Mouse (Mus musculus) heart, postnatal 4 days (tissue): ENCODE data around the gene Aspscr1. TPM values are rescaled to one million over a fixed set of nuclear protein-coding genes. Genes with fewer than 3 reads are reported as not detected.

Experiments used
- DNase-seq: peaks from one replicate; pipeline ENCODE4 v3.0.0; 2021
- total RNA-seq, 2 experiments: library from RNA; stranded (reverse); gene quantifications; 2 replicates each; pipeline ENCODE4 v1.2.3; 2021

Aspscr1 gene
- total RNA-seq, 2 experiments from 2014 or later = 62.7 to 64.0 TPM

- DNase-seq = no peak
Measured at GRCm38 (mm10) chr11:120684086-120684485, 11.3 kb downstream of the Aspscr1 start.

- no peak for DNase-seq
Measured at GRCm38 (mm10) chr11:120684660-120685059, 11.9 kb downstream of the Aspscr1 start.

GRCm38 (mm10) chr11:120686650-120687272, 14.0 kb downstream of the Aspscr1 start:
- DNase-seq = no peak

GRCm38 (mm10) chr11:120689365-120689764, 16.6 kb downstream of the Aspscr1 start:
- no peak for DNase-seq

- peak; percentile 50 for DNase-seq
Measured at GRCm38 (mm10) chr11:120692471-120693011, 19.8 kb downstream of the Aspscr1 start.

GRCm38 (mm10) chr11:120693461-120693860, 20.7 kb downstream of the Aspscr1 start:
- no peak for DNase-seq

GRCm38 (mm10) chr11:120695184-120695583, 22.4 kb downstream of the Aspscr1 start:
- DNase-seq = peak; percentile 30

- no peak for DNase-seq
Measured at GRCm38 (mm10) chr11:120695641-120696040, 22.9 kb downstream of the Aspscr1 start.

GRCm38 (mm10) chr11:120696568-120696967, 23.8 kb downstream of the Aspscr1 start:
- DNase-seq = no peak

- DNase-seq = peak; percentile 71
Measured at GRCm38 (mm10) chr11:120697741-120698140, 25.0 kb downstream of the Aspscr1 start.

GRCm38 (mm10) chr11:120703696-120704454, 31.1 kb downstream of the Aspscr1 start:
- DNase-seq = peak; percentile 59

- DNase-seq = no peak
Measured at GRCm38 (mm10) chr11:120704486-120705325, 31.9 kb downstream of the Aspscr1 start.

GRCm38 (mm10) chr11:120706120-120706519, 33.3 kb downstream of the Aspscr1 start:
- DNase-seq = no peak

- DNase-seq = no peak
Measured at GRCm38 (mm10) chr11:120707225-120707624, 34.5 kb downstream of the Aspscr1 start.

GRCm38 (mm10) chr11:120707969-120708368, 35.2 kb downstream of the Aspscr1 start:
- no peak for DNase-seq

GRCm38 (mm10) chr11:120709551-120709950, 36.8 kb downstream of the Aspscr1 start:
- DNase-seq = no peak

GRCm38 (mm10) chr11:120710672-120711071, 37.9 kb downstream of the Aspscr1 start:
- DNase-seq = no peak

- DNase-seq = no peak
Measured at GRCm38 (mm10) chr11:120711980-120712604, 39.3 kb downstream of the Aspscr1 start.

- DNase-seq = peak; percentile 71
Measured at GRCm38 (mm10) chr11:120712771-120713568, 40.2 kb downstream of the Aspscr1 start.

- DNase-seq = peak; percentile 97
Measured at GRCm38 (mm10) chr11:120713580-120714518, 41.1 kb downstream of the Aspscr1 start, which contains the start of the genes Cenpx and Lrrc45. TSS of gene Cenpx (minus strand) at chr11:120713738. TSS of gene Lrrc45 (plus strand) at chr11:120713925.
